ENCODE assay signal across 8 mouse cellular contexts in genomic region chr4:43030352-43030751, GRCm38 (mm10). TPM values are rescaled to one million over a fixed set of nuclear protein-coding genes. Genes with fewer than 3 reads are reported as not detected.
A peak's percentile ranks its signal among the peaks of the same experiment; 100 is the strongest.
DNase-seq lines count a peak whose midpoint lies in the region; ATAC-seq and TF ChIP-seq lines count a peak whose summit lies in the region.

No protein-coding gene starts in this region.

- peak overlapping the region; percentile 64 for H3K4me3 ChIP-seq in kidney, postnatal 0 days (replicated peaks; ENCODE audit: low read depth, low read length)
- H3K4me3 ChIP-seq in embryonic facial prominence, embryonic 11.5 days (ENCODE audit: low read depth, low read length): peak overlapping the region; percentile 69
- H3K4me3 ChIP-seq in hindbrain, embryonic 16.5 days (ENCODE audit: low read length): peak overlapping the region; percentile 81
- H3K4me3 ChIP-seq in midbrain, postnatal 0 days (ENCODE audit: low read depth, low read length): peak overlapping the region; percentile 69

- no peaks in the 10 kb centered on the region for H3K9me3 ChIP-seq in kidney, postnatal 0 days (replicated peaks; ENCODE audit: low read length)
- no peaks in the 10 kb centered on the region for H3K9me3 ChIP-seq in embryonic facial prominence, embryonic 11.5 days (replicated peaks; ENCODE audit: control insufficient read depth, low read length)
- H3K9me3 ChIP-seq in hindbrain, embryonic 16.5 days (ENCODE audit: control insufficient read depth, low read length): no peaks in the 10 kb centered on the region
- no peaks in the 10 kb centered on the region for H3K9me3 ChIP-seq in midbrain, postnatal 0 days (ENCODE audit: low read length)

- no peak for DNase-seq in kidney, postnatal 0 days (ENCODE audit: low spot score)
- DNase-seq in kidney, adult 18-20 months: no peak
- no peak for DNase-seq in embryonic facial prominence, embryonic 11.5 days (ENCODE audit: low spot score)
- DNase-seq in midbrain, postnatal 0 days (ENCODE audit: low spot score): no peak
- DNase-seq in adrenal gland, postnatal 10 days: no peak
- DNase-seq in thymus, postnatal 36 days: no peak
- DNase-seq in frontal cortex, postnatal 10 days (ENCODE audit: low spot score in 2 of 2): no peak

- WGBS in kidney, postnatal 0 days: 49% methylated on average over 9 of the region's 9 CpGs
- WGBS in embryonic facial prominence, embryonic 11.5 days: 79% methylated on average over 9 of the region's 9 CpGs
- 80% methylated on average over 9 of the region's 9 CpGs for WGBS in hindbrain, embryonic 16.5 days
- WGBS in midbrain, postnatal 0 days: 81% methylated on average over 9 of the region's 9 CpGs

- ATAC-seq in kidney, postnatal 0 days (replicated peaks; ENCODE audit: low FRiP score, low read depth): no peak
- ATAC-seq in embryonic facial prominence, embryonic 11.5 days (replicated peaks; ENCODE audit: insufficient number of reproducible peaks, low FRiP score, low TSS enrichment, low read depth): no peak
- no peak for ATAC-seq in hindbrain, embryonic 16.5 days
- no peak for ATAC-seq in midbrain, postnatal 0 days (ENCODE audit: low FRiP score)

- TF ChIP-seq CTCF in kidney, postnatal 0 days (IDR thresholded peaks at IDR 0.05; ENCODE audit: low read depth): no peak
- no peak for TF ChIP-seq CTCF in midbrain, postnatal 0 days (IDR thresholded peaks at IDR 0.05)

- H3K9ac ChIP-seq in kidney, postnatal 0 days (ENCODE audit: low read depth, low read length): peak overlapping the region; percentile 73
- peak overlapping the region; percentile 87 for H3K9ac ChIP-seq in embryonic facial prominence, embryonic 11.5 days (replicated peaks; ENCODE audit: low read length)
- peak overlapping the region; percentile 88 for H3K9ac ChIP-seq in hindbrain, embryonic 16.5 days (ENCODE audit: low read depth, low read length)
- H3K9ac ChIP-seq in midbrain, postnatal 0 days (replicated peaks; ENCODE audit: low read length, poor library complexity, severe bottlenecking): peak overlapping the region; percentile 88

- no peaks in the 10 kb centered on the region for H3K27me3 ChIP-seq in kidney, postnatal 0 days (ENCODE audit: insufficient read depth, low read length)
- H3K27me3 ChIP-seq in embryonic facial prominence, embryonic 11.5 days (ENCODE audit: control insufficient read depth, insufficient read depth, low read length): no peaks in the 10 kb centered on the region
- no peaks in the 10 kb centered on the region for H3K27me3 ChIP-seq in hindbrain, embryonic 16.5 days (replicated peaks; ENCODE audit: control insufficient read depth, insufficient read depth, low read length)
- H3K27me3 ChIP-seq in midbrain, postnatal 0 days (ENCODE audit: insufficient read depth, low read length): no peaks in the 10 kb centered on the region

- peak overlapping the region; percentile 79 for H3K4me2 ChIP-seq in kidney, postnatal 0 days (ENCODE audit: low read length)
- H3K4me2 ChIP-seq in embryonic facial prominence, embryonic 11.5 days (ENCODE audit: low read depth, low read length): peak overlapping the region; percentile 77
- H3K4me2 ChIP-seq in hindbrain, embryonic 16.5 days (ENCODE audit: low read length): peak overlapping the region; percentile 78
- peak overlapping the region; percentile 62 for H3K4me2 ChIP-seq in midbrain, postnatal 0 days (ENCODE audit: low read depth, low read length, poor library complexity, severe bottlenecking)

- H3K36me3 ChIP-seq in kidney, postnatal 0 days (ENCODE audit: insufficient read depth, low read length): peaks cover 37% of the 10 kb centered on the region
- H3K36me3 ChIP-seq in embryonic facial prominence, embryonic 11.5 days (replicated peaks; ENCODE audit: control insufficient read depth, insufficient read depth, low read depth, low read length): no peaks in the 10 kb centered on the region; the same call in 1 of the 2 replicates
- H3K36me3 ChIP-seq in hindbrain, embryonic 16.5 days (ENCODE audit: control insufficient read depth, insufficient read depth, low read length): peaks cover 27% of the 10 kb centered on the region
- H3K36me3 ChIP-seq in midbrain, postnatal 0 days (ENCODE audit: insufficient read depth, low read length): peaks cover 28% of the 10 kb centered on the region

- peak overlapping the region; percentile 88 for H3K27ac ChIP-seq in kidney, postnatal 0 days
- H3K27ac ChIP-seq in embryonic facial prominence, embryonic 11.5 days (replicated peaks; ENCODE audit: low read depth, low read length): no peak overlapping the region
- H3K27ac ChIP-seq in hindbrain, embryonic 16.5 days (ENCODE audit: low read depth, low read length): peak overlapping the region; percentile 88; the same call in 1 of the 2 replicates
- H3K27ac ChIP-seq in midbrain, postnatal 0 days (ENCODE audit: low read depth, low read length): peak overlapping the region; percentile 84; the same call in 1 of the 2 replicates

- H3K4me1 ChIP-seq in kidney, postnatal 0 days (replicated peaks; ENCODE audit: insufficient read depth, low read length): peaks cover 7% of the 10 kb centered on the region
- no peaks in the 10 kb centered on the region for H3K4me1 ChIP-seq in embryonic facial prominence, embryonic 11.5 days (ENCODE audit: control insufficient read depth, insufficient read depth, low read length)
- H3K4me1 ChIP-seq in hindbrain, embryonic 16.5 days (ENCODE audit: control insufficient read depth, insufficient read depth, low read depth, low read length): peaks cover 16% of the 10 kb centered on the region
- 0 out of 2 replicates have a peak, but pooled peaks cover 4% of the 10 kb centered on the region for H3K4me1 ChIP-seq in midbrain, postnatal 0 days (ENCODE audit: insufficient read depth, low read length)

RNA-seq across cellular contexts. Expression of gene Stoml2, which starts 1.2 kb away (rescaled TPM):
- 253 and 273 TPM in 2 replicates for polyA plus RNA-seq in kidney, postnatal 0 days (2015; fragmentation: Nextera tagmentation; extraction: Ambion mirVana)
- 410 TPM in 2 replicates for polyA plus RNA-seq in embryonic facial prominence, embryonic 11.5 days (2014; fragmentation: Nextera tagmentation; extraction: Ambion mirVana)
- 234 and 261 TPM in 2 replicates for polyA plus RNA-seq in hindbrain, embryonic 16.5 days (2015; fragmentation: Nextera tagmentation; extraction: Ambion mirVana)
- total RNA-seq in midbrain, postnatal 0 days (2014; rRNA removed): 89.6 and 102 TPM in 2 replicates
- 230 and 241 TPM in 2 replicates for polyA plus RNA-seq in midbrain, postnatal 0 days (2015; fragmentation: Nextera tagmentation; extraction: Ambion mirVana)
- total RNA-seq in adrenal gland, postnatal 10 days (2021): 100 to 1,000 TPM; 177 to 190 TPM

RNA-seq across cellular contexts. Expression of gene Pigo, which starts 4.7 kb away (rescaled TPM):
- polyA plus RNA-seq in kidney, postnatal 0 days (2015; fragmentation: Nextera tagmentation; extraction: Ambion mirVana): 19.2 and 21.3 TPM in 2 replicates
- 17.3 and 18.8 TPM in 2 replicates for polyA plus RNA-seq in embryonic facial prominence, embryonic 11.5 days (2014; fragmentation: Nextera tagmentation; extraction: Ambion mirVana)
- 28.5 and 30.8 TPM in 2 replicates for polyA plus RNA-seq in hindbrain, embryonic 16.5 days (2015; fragmentation: Nextera tagmentation; extraction: Ambion mirVana)
- total RNA-seq in midbrain, postnatal 0 days (2014; rRNA removed): 30.5 and 33.4 TPM in 2 replicates
- 24.4 and 26.1 TPM in 2 replicates for polyA plus RNA-seq in midbrain, postnatal 0 days (2015; fragmentation: Nextera tagmentation; extraction: Ambion mirVana)
- total RNA-seq in adrenal gland, postnatal 10 days (2021): 10 to 100 TPM; 22.0 to 25.8 TPM

RNA-seq across cellular contexts. Expression of gene Fam214b, which starts 15.7 kb away (rescaled TPM):
- polyA plus RNA-seq in kidney, postnatal 0 days (2015; fragmentation: Nextera tagmentation; extraction: Ambion mirVana): 8.1 and 8.9 TPM in 2 replicates
- polyA plus RNA-seq in embryonic facial prominence, embryonic 11.5 days (2014; fragmentation: Nextera tagmentation; extraction: Ambion mirVana): 8.7 and 9.6 TPM in 2 replicates
- 32.3 and 36.3 TPM in 2 replicates for polyA plus RNA-seq in hindbrain, embryonic 16.5 days (2015; fragmentation: Nextera tagmentation; extraction: Ambion mirVana)
- 31.1 and 48.7 TPM in 2 replicates for total RNA-seq in midbrain, postnatal 0 days (2014; rRNA removed)
- polyA plus RNA-seq in midbrain, postnatal 0 days (2015; fragmentation: Nextera tagmentation; extraction: Ambion mirVana): 30.3 and 32.3 TPM in 2 replicates
- 10 to 100 TPM; 24.1 to 28.3 TPM for total RNA-seq in adrenal gland, postnatal 10 days (2021)

RNA-seq across cellular contexts. Expression of gene Fancg, which starts 20.0 kb away (rescaled TPM):
- 7.2 and 9.2 TPM in 2 replicates for polyA plus RNA-seq in kidney, postnatal 0 days (2015; fragmentation: Nextera tagmentation; extraction: Ambion mirVana)
- 19.7 and 22.7 TPM in 2 replicates for polyA plus RNA-seq in embryonic facial prominence, embryonic 11.5 days (2014; fragmentation: Nextera tagmentation; extraction: Ambion mirVana)
- polyA plus RNA-seq in hindbrain, embryonic 16.5 days (2015; fragmentation: Nextera tagmentation; extraction: Ambion mirVana): 22.7 and 25.8 TPM in 2 replicates
- 15.0 and 18.2 TPM in 2 replicates for total RNA-seq in midbrain, postnatal 0 days (2014; rRNA removed)
- polyA plus RNA-seq in midbrain, postnatal 0 days (2015; fragmentation: Nextera tagmentation; extraction: Ambion mirVana): 14.2 and 14.3 TPM in 2 replicates
- total RNA-seq in adrenal gland, postnatal 10 days (2021): 10 to 100 TPM in 1 of 2 experiments, 1 to 10 TPM in 1; 7.3 to 11.7 TPM

RNA-seq across cellular contexts. Expression of gene Unc13b, which starts 28.4 kb away (rescaled TPM):
- polyA plus RNA-seq in kidney, postnatal 0 days (2015; fragmentation: Nextera tagmentation; extraction: Ambion mirVana): 3.3 and 3.8 TPM in 2 replicates
- 4.1 and 6.1 TPM in 2 replicates for polyA plus RNA-seq in embryonic facial prominence, embryonic 11.5 days (2014; fragmentation: Nextera tagmentation; extraction: Ambion mirVana)
- 13.0 and 16.5 TPM in 2 replicates for polyA plus RNA-seq in hindbrain, embryonic 16.5 days (2015; fragmentation: Nextera tagmentation; extraction: Ambion mirVana)
- total RNA-seq in midbrain, postnatal 0 days (2014; rRNA removed): 40.2 and 54.6 TPM in 2 replicates
- polyA plus RNA-seq in midbrain, postnatal 0 days (2015; fragmentation: Nextera tagmentation; extraction: Ambion mirVana): 6.3 and 7.9 TPM in 2 replicates
- total RNA-seq in adrenal gland, postnatal 10 days (2021): 10 to 100 TPM; 10.0 to 13.1 TPM
